Mouse (Mus musculus) stomach, postnatal 0 days (tissue): ENCODE results near the gene Polr3h.

Experiments used
- CTCF ChIP-seq: IDR thresholded peaks from 2 replicates; pipeline ENCODE4 v1.5.1; 2016; ENCODE audit warnings: antibody characterized with exemption, low read depth, mild to moderate bottlenecking, moderate library complexity
- EP300 ChIP-seq: optimal IDR thresholded peaks from 2 replicates; pipeline ENCODE3; 2016; ENCODE audit warnings: antibody characterized with exemption

GRCm38 (mm10) chr15:81937098-81937972 is 11.3 kb upstream of the Polr3h start:
- no peak for TF ChIP-seq CTCF
- no peak for TF ChIP-seq EP300
